ENCODE assay signal across 8 mouse cellular contexts in the genomic region with DNA sequence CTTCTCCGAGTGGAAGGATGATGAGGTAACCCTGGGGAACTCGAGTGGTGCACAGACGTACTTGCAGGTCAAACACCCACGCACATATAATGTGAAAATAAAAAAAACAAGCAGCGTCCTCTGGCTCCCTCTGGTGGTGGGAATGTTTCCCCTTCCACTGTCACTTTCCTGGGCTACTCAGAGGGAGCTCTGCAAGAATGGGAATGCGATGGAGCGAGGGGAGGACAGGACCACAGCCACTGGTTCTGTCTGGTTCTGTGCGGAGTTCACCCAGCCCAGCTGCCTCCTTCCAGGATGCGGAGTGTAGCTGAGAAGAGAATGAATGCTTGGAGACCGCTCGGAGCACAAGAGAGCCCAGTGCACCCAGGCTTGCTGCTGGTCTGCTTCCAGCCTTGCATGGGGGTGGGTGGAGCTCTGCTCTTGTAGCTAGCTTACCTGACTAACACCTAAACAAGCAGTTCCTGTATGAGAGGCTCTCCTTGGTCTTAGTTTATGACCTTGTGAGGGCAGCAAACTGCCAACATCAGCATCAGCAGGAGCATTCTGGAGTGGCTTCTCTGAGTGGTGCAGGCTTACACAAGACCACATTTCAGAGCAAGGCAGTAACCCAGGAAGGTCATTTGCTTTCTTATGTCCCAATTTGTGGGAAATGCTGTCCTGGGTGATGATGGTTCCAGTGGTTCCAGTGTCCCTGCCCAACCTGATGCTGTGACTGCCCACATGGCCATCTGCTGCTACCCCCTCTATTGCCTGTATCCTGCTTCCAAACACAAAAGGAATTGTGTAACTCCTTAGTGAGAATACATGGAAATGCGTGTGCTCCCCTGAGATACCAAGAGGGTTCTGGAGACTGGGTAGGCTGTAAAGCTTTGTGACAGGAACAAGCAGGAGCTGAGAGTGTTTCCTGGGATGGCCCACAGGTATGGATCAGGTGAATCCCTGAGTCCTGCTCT. TPM values are rescaled to one million over a fixed set of nuclear protein-coding genes. Genes with fewer than 3 reads are reported as not detected.
DNase-seq lines count a peak whose midpoint lies in the region; ATAC-seq lines count a peak whose summit lies in the region.

No protein-coding gene starts in this region.

- H3K27me3 ChIP-seq in intestine, embryonic 16.5 days (replicated peaks; ENCODE audit: control insufficient read depth, insufficient read depth, low read length): no peaks in the 10 kb centered on the region

- DNase-seq in adrenal gland, adult 8-10 months: peak; percentile 75
- peak; percentile 64 for DNase-seq in embryo, embryonic 11.5 days (ENCODE audit: low read depth, low spot score)
- DNase-seq in gastrocnemius, postnatal 4 days (ENCODE audit: low spot score in 2 of 2): peak; percentile 62 to 82
- peak; percentile 86 to 94 for DNase-seq in left cerebral cortex, postnatal 25 days (ENCODE audit: low spot score in 2 of 2)
- DNase-seq in mesoderm, embryonic 11.5 days (ENCODE audit: low read depth, low spot score): peak; percentile 88
- DNase-seq in right cerebral cortex, postnatal 25 days: peak; percentile 81
- DNase-seq in urinary bladder, postnatal 36 days (ENCODE audit: low spot score in 2 of 2): peak; percentile 82 to 83

- no peak overlapping the region for H3K9ac ChIP-seq in intestine, embryonic 16.5 days (ENCODE audit: low read depth, low read length)

- peak overlapping the region; percentile 62; the same call in 1 of the 2 replicates for H3K27ac ChIP-seq in intestine, embryonic 16.5 days (ENCODE audit: low read length)

- H3K36me3 ChIP-seq in intestine, embryonic 16.5 days (ENCODE audit: control insufficient read depth, insufficient read depth, low read length): peaks cover 25% of the 10 kb centered on the region

- WGBS in intestine, embryonic 16.5 days: 32% methylated on average over 12 of the region's 12 CpGs

- peak; percentile 79 for ATAC-seq in intestine, embryonic 16.5 days

- intact Hi-C loops in left cerebral cortex, postnatal 25 days (cut with DNase I): loop anchor here (2.0 to 5.0 kb wide), 2 partner anchors 27 to 37 kb away; a partner anchor contains a TSS

- no peaks in the 10 kb centered on the region for H3K9me3 ChIP-seq in intestine, embryonic 16.5 days (ENCODE audit: control insufficient read depth, low read length)

- no peak overlapping the region for H3K4me3 ChIP-seq in intestine, embryonic 16.5 days (ENCODE audit: low read length)

- H3K4me2 ChIP-seq in intestine, embryonic 16.5 days (ENCODE audit: low read depth, low read length): no peak overlapping the region

- H3K4me1 ChIP-seq in intestine, embryonic 16.5 days (ENCODE audit: control insufficient read depth, insufficient read depth, low read length): peaks cover 2% of the 10 kb centered on the region; the same call in 1 of the 2 replicates

RNA-seq across cellular contexts. Expression of a gene that starts 24.5 kb away (rescaled TPM):
- total RNA-seq in adrenal gland, adult 8-10 months (2022): 10 to 100 TPM; 75.9 to 85.5 (median 78.3) TPM
- total RNA-seq in gastrocnemius, postnatal 4 days (2021): 10 to 100 TPM; 51.5 to 57.6 TPM
- 144 TPM in 2 replicates for polyA plus RNA-seq in intestine, embryonic 16.5 days (2015; fragmentation: Nextera tagmentation; extraction: Ambion mirVana)
- 10 to 100 TPM; 72.4 TPM for total RNA-seq in left cerebral cortex, postnatal 25 days (2021)

RNA-seq across cellular contexts. Expression of a gene that starts 28.0 kb away (rescaled TPM):
- total RNA-seq in adrenal gland, adult 8-10 months (2022): 100 to 1,000 TPM in 2 of 4 experiments, 10 to 100 TPM in 2; 88.5 to 120 (median 98.0) TPM
- total RNA-seq in gastrocnemius, postnatal 4 days (2021): 10 to 100 TPM; 87.3 to 91.8 TPM
- polyA plus RNA-seq in intestine, embryonic 16.5 days (2015; fragmentation: Nextera tagmentation; extraction: Ambion mirVana): 82.7 and 84.6 TPM in 2 replicates
- total RNA-seq in left cerebral cortex, postnatal 25 days (2021): 100 to 1,000 TPM; 200 to 206 TPM

RNA-seq across cellular contexts. Expression of a gene that starts 33.9 kb away (rescaled TPM):
- total RNA-seq in adrenal gland, adult 8-10 months (2022): 10 to 100 TPM; 33.0 to 42.5 (median 38.2) TPM
- 10 to 100 TPM; 32.3 to 32.8 TPM for total RNA-seq in gastrocnemius, postnatal 4 days (2021)
- polyA plus RNA-seq in intestine, embryonic 16.5 days (2015; fragmentation: Nextera tagmentation; extraction: Ambion mirVana): 33.7 and 35.5 TPM in 2 replicates
- 10 to 100 TPM; 86.6 to 88.2 TPM for total RNA-seq in left cerebral cortex, postnatal 25 days (2021)

RNA-seq across cellular contexts. Expression of a gene that starts 49.9 kb away (rescaled TPM):
- total RNA-seq in adrenal gland, adult 8-10 months (2022): 10 to 100 TPM; 48.5 to 79.6 (median 58.6) TPM
- 10 to 100 TPM; 25.9 to 27.9 TPM for total RNA-seq in gastrocnemius, postnatal 4 days (2021)
- polyA plus RNA-seq in intestine, embryonic 16.5 days (2015; fragmentation: Nextera tagmentation; extraction: Ambion mirVana): 39.7 and 41.3 TPM in 2 replicates
- total RNA-seq in left cerebral cortex, postnatal 25 days (2021): 10 to 100 TPM; 54.9 to 61.8 TPM
